Mouse (Mus musculus) heart, adult 8-10 months (tissue): Measurements from ENCODE around the gene Tox4. TPM values are rescaled to one million over a fixed set of nuclear protein-coding genes. Genes with fewer than 3 reads are reported as not detected.
A peak's percentile ranks its signal among the peaks of the same experiment; 100 is the strongest.
"Not testable (repeated sequence)": the region's sequence is repeated elsewhere in the genome, so short reads cannot be mapped to it uniquely, and the experiment has no call there.

ENCODE experiments used
- DNase-seq: peaks from one replicate; pipeline ENCODE4 v3.0.0; 2022; ENCODE audit warnings: low spot score
- total RNA-seq, 4 experiments: library from RNA; stranded (reverse); gene quantifications; 2 replicates each; pipeline ENCODE4 v1.2.4; 2022

Tox4 gene
- 10 to 100 TPM; 32.9 to 37.8 (median 34.8) TPM for total RNA-seq

- peak; percentile 99 for DNase-seq
Observed at GRCm38 (mm10) chr14:52278932-52279746, at the start of gene Tox4, which contains the start of gene Rab2b. Tox4 (plus strand) TSS chr14:52279146. Rab2b (minus strand) TSS chr14:52279545.

- DNase-seq, result no peak
Observed at GRCm38 (mm10) chr14:52232249-52232648, 46.7 kb upstream of the Tox4 start.

DNA sequence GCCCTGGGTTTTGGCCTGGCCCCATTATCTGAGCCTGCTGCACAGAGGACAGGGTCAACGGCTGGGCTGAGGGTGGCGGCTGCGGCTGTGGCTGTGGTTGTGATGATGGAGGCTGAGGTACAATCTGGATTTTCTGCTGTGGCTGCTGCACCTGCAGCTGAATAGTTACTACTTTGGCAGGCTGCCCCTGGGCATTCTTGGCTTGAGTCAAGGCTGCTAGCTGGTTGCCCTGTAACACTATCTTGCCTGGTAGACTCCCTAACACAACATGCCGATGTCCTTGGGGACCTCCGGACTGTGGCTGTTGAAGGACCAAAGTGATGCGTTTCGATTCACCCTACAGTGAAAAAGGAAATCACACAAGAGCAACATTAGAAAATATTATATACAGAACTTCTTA lies 43.8 kb upstream of the Tox4 start:
- peak; percentile 31 for DNase-seq

DNA sequence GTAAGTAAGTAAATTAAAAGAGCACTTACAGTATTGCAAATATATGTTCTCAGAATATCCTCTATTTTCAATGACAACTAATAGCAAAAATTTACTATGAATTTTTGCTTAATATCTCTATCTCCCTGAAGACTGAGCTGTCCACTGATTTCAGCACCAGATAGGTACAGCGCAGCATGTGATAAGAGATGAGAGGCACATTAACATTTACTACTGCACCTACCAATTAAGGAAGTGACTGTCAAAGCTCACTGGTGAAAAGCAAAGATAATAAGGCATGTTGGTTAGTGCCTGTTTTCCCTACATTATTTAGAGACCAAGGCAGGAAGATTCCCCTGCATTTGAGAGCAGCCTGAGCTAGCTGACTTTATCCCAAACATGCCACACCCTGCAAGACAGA lies 42.7 kb upstream of the Tox4 start:
- no peak for DNase-seq

DNA sequence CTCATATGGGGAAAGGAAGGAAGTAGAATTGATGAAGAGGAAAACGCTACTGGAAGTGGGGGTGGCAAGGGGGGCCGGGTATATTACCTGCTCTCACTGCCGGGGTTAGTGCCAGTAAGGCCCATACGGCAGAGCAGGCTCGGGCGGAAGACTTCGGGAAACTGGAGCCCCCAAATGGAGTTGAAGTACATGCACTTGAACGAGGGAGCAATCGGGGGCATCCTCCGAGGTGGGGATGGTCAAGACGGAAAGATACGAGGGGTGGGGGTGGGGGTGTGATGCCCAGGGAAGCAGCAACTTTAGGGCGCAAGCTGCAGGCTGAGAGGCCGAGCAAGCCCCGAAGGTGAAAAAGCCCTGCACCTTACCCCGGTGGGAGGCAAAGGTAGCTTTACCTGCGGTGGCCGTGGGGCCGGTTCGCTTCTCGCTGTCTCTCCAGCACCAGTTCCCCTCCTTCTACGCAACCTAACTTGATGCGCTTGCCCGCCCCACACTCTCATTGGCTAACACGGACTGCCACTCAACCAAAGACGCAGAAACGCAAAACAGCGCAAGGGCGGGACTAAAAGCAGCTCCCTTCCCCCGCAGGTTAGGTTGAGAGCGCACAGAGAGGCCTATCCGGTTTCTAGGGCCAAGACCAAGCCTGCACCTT lies 34.8 kb upstream of the Tox4 start:
- DNase-seq, result peak; percentile 100

GRCm38 (mm10) chr14:52244690-52245042 lies 34.3 kb upstream of the Tox4 start:
- DNase-seq, result no peak

- DNase-seq, result no peak
Observed at GRCm38 (mm10) chr14:52246129-52246528, 32.8 kb upstream of the Tox4 start.

DNA sequence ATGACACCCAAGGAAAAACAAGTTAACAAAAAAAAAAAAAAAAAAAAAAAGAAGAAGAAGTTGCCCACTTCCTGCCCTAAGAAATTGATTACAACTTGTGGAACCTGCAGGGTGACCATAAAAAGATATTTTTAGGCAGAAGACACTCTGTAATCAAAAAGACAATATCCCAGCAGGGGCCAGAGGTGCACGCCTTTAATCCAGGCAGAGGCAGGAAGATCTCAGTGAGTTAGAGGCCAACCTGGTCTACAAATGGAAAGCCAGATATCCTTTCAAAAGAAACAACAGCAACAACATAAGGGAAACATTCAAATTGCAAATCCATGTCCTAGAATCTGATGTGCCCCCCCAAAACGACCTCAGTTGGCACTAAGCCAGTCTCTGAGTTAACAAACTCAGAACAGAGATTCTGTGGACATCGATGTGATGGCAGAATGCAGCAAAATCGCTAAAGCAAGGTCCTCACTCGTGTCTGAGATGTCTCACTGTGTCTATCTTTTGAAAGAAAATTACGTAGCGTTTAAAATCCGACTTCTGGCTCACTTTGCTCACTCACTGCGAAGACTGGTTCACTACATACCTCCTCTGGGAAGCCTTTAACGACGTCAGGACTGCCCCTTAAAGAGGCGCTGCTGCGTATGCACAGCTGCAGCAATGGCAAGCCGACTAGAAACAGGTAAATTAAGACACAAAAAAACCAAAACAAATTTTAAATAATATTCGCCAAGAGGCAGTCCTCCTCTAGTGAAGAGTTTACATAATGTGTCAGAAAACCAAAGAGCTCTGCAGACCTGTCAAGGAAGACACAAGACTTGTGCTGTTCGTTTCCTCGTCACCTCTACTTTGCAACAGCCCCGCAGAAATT lies 22.4 kb upstream of the Tox4 start:
- DNase-seq, result no peak

GRCm38 (mm10) chr14:52257484-52258213 lies 21.3 kb upstream of the Tox4 start, which contains the start of gene Chd8:
Chd8 (minus strand) TSS chr14:52257780.
- peak; percentile 97 for DNase-seq

DNA sequence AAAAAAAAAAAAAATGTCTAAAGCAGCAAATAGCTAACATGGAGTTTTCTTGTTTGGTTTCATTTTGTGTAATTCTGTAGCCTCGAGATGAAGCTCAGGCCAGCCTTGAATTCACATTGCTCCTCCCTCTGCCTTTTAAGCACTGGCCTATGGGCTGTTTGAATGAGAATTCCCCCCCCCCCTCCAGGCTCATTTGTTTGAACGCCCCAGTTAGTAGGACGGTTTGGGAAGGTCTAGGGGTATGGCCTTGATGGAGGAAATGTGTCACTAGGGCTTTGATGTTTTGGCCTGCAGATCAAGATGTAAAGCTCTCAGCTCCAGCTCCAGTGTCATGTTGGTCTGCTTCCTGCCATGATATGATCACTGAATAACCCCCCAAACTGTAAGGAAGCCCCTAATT lies 6.2 kb upstream of the Tox4 start:
- no peak for DNase-seq

- DNase-seq, result no peak
Observed at GRCm38 (mm10) chr14:52277210-52277609, 1.7 kb upstream of the Tox4 start.

DNA sequence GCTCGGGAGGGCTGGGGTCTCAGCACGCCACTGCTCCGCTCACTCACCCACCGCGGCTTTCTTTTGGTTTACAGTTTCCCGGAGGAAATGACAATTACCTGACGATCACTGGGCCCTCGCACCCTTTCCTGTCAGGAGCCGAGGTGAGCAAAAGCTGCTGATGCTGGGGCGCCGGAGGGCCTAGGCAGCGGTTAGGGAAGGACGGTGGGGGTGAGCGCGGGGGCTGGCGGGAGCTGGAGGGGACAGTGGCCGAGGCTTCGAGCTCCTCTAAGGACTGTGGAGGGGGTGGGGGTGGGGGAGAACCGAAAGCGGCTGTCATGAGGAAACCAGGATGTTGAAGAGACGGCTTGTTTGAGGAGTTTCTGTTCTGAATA lies 788 bp downstream of the Tox4 start:
- DNase-seq, result no peak

- DNase-seq, result no peak
Observed at GRCm38 (mm10) chr14:52283629-52284028, 4.7 kb downstream of the Tox4 start.

GRCm38 (mm10) chr14:52284191-52284590 lies 5.2 kb downstream of the Tox4 start:
- DNase-seq, result no peak

- DNase-seq, result no peak
Observed at GRCm38 (mm10) chr14:52295558-52296264, 16.8 kb downstream of the Tox4 start.

GRCm38 (mm10) chr14:52303517-52303916 lies 24.6 kb downstream of the Tox4 start:
- DNase-seq, result not testable (repeated sequence)

- DNase-seq, result peak; percentile 92
Observed at GRCm38 (mm10) chr14:52304644-52305271, 25.8 kb downstream of the Tox4 start, which contains the start of gene Mettl3. Mettl3 (minus strand) TSS chr14:52305128.

- DNase-seq, result no peak
Observed at GRCm38 (mm10) chr14:52306100-52306499, 27.2 kb downstream of the Tox4 start.

- DNase-seq, result not testable (repeated sequence)
Observed at GRCm38 (mm10) chr14:52310343-52310742, 31.4 kb downstream of the Tox4 start.

GRCm38 (mm10) chr14:52310906-52311305 lies 32.0 kb downstream of the Tox4 start:
- no peak for DNase-seq
